Mouse (Mus musculus): Measurements from ENCODE around the gene Acap2. TPM values are rescaled to one million over a fixed set of nuclear protein-coding genes. Genes with fewer than 3 reads are reported as not detected.
A peak's percentile ranks its signal among the peaks of the same experiment; 100 is the strongest.

Acap2 gene
- polyA plus RNA-seq, 1 experiment from 2014 or later: 5.6 TPM

GRCm38 (mm10) chr16:31233541-31234339, 32.7 kb upstream of the Acap2 start:
- peak overlapping the region; percentile 65 for H3K4me2 ChIP-seq (ENCODE audit: low read depth, low read length)
- no peaks in the 10 kb centered on the region for H3K27me3 ChIP-seq (ENCODE audit: insufficient read depth, low read length)
- ATAC-seq (peak; percentile 72), DNase-seq (peak; percentile 66)
- TF ChIP-seq EP300 (IDR thresholded peaks at IDR 0.05; ENCODE audit: low read depth): no peak
- TF ChIP-seq CTCF (IDR thresholded peaks at IDR 0.05; ENCODE audit: low read depth): no peak
- H3K27ac ChIP-seq (ENCODE audit: low read depth): peak overlapping the region; percentile 29
- WGBS (ENCODE audit: insufficient replicate concordance): 9% methylated on average over 20 of the region's 20 CpGs
- H3K9ac ChIP-seq (replicated peaks): no peak overlapping the region
- no peaks in the 10 kb centered on the region for H3K36me3 ChIP-seq (replicated peaks; ENCODE audit: insufficient read depth, low read length)
- peaks cover 9% of the 10 kb centered on the region; the same call in 1 of the 2 replicates for H3K4me1 ChIP-seq (ENCODE audit: insufficient read depth)
- no peaks in the 10 kb centered on the region; the same call in 1 of the 2 replicates for H3K9me3 ChIP-seq (ENCODE audit: low read length)
- peak overlapping the region; percentile 31 for H3K4me3 ChIP-seq (ENCODE audit: low read depth, low read length)

- Histone ChIP-seq H3K4me3 (ENCODE audit: low read depth, low read length) (no peak overlapping the region), H3K27me3 (ENCODE audit: insufficient read depth, low read length) (no peaks in the 10 kb centered on the region), H3K27ac (ENCODE audit: low read depth) (no peak overlapping the region), H3K4me2 (ENCODE audit: low read depth, low read length) (peak overlapping the region; percentile 65), H3K4me1 (ENCODE audit: insufficient read depth) (peaks cover 9% of the 10 kb centered on the region; the same call in 1 of the 2 replicates), H3K9ac (replicated peaks) (no peak overlapping the region), H3K36me3 (replicated peaks; ENCODE audit: insufficient read depth, low read length) (no peaks in the 10 kb centered on the region), H3K9me3 (ENCODE audit: low read length) (no peaks in the 10 kb centered on the region; the same call in 1 of the 2 replicates)
- no peak for ATAC-seq
- 21% methylated on average over 4 of the region's 4 CpGs for WGBS (ENCODE audit: insufficient replicate concordance)
- TF ChIP-seq CTCF (IDR thresholded peaks at IDR 0.05; ENCODE audit: low read depth): no peak
- no peak for TF ChIP-seq EP300 (IDR thresholded peaks at IDR 0.05; ENCODE audit: low read depth)
- DNase-seq: no peak
Observed at GRCm38 (mm10) chr16:31233167-31233498, 32.1 kb upstream of the Acap2 start.

GRCm38 (mm10) chr16:31232491-31233166, 31.6 kb upstream of the Acap2 start:
- TF ChIP-seq CTCF (IDR thresholded peaks at IDR 0.05; ENCODE audit: low read depth): no peak
- no peak for TF ChIP-seq EP300 (IDR thresholded peaks at IDR 0.05; ENCODE audit: low read depth)
- Histone ChIP-seq H3K9ac (replicated peaks) (no peak overlapping the region), H3K27me3 (ENCODE audit: insufficient read depth, low read length) (no peaks in the 10 kb centered on the region), H3K36me3 (replicated peaks; ENCODE audit: insufficient read depth, low read length) (no peaks in the 10 kb centered on the region), H3K4me1 (ENCODE audit: insufficient read depth) (peaks cover 9% of the 10 kb centered on the region; the same call in 1 of the 2 replicates), H3K4me3 (ENCODE audit: low read depth, low read length) (no peak overlapping the region), H3K4me2 (ENCODE audit: low read depth, low read length) (no peak overlapping the region), H3K27ac (ENCODE audit: low read depth) (no peak overlapping the region), H3K9me3 (ENCODE audit: low read length) (no peaks in the 10 kb centered on the region; the same call in 1 of the 2 replicates)
- ATAC-seq: no peak
- DNase-seq: no peak
- 59% methylated on average over 5 of the region's 5 CpGs for WGBS (ENCODE audit: insufficient replicate concordance)

GRCm38 (mm10) chr16:31231591-31231990, 30.5 kb upstream of the Acap2 start:
- Histone ChIP-seq H3K36me3 (replicated peaks; ENCODE audit: insufficient read depth, low read length) (no peaks in the 10 kb centered on the region), H3K4me1 (ENCODE audit: insufficient read depth) (peaks cover 9% of the 10 kb centered on the region; the same call in 1 of the 2 replicates), H3K4me3 (ENCODE audit: low read depth, low read length) (no peak overlapping the region), H3K4me2 (ENCODE audit: low read depth, low read length) (no peak overlapping the region), H3K27ac (ENCODE audit: low read depth) (no peak overlapping the region), H3K9ac (replicated peaks) (no peak overlapping the region), H3K27me3 (ENCODE audit: insufficient read depth, low read length) (no peaks in the 10 kb centered on the region), H3K9me3 (ENCODE audit: low read length) (no peaks in the 10 kb centered on the region; the same call in 1 of the 2 replicates)
- DNase-seq (no peak), ATAC-seq (no peak)
- TF ChIP-seq CTCF (IDR thresholded peaks at IDR 0.05; ENCODE audit: low read depth): no peak
- 80% methylated on average over 5 of the region's 5 CpGs for WGBS (ENCODE audit: insufficient replicate concordance)

GRCm38 (mm10) chr16:31227746-31228145, 26.7 kb upstream of the Acap2 start:
- Histone ChIP-seq H3K27ac (ENCODE audit: low read depth) (no peak overlapping the region), H3K9me3 (ENCODE audit: low read length) (no peaks in the 10 kb centered on the region; the same call in 1 of the 2 replicates), H3K9ac (replicated peaks) (no peak overlapping the region), H3K36me3 (replicated peaks; ENCODE audit: insufficient read depth, low read length) (no peaks in the 10 kb centered on the region), H3K4me3 (ENCODE audit: low read depth, low read length) (no peak overlapping the region), H3K4me2 (ENCODE audit: low read depth, low read length) (no peak overlapping the region), H3K4me1 (ENCODE audit: insufficient read depth) (no peaks in the 10 kb centered on the region), H3K27me3 (ENCODE audit: insufficient read depth, low read length) (no peaks in the 10 kb centered on the region)
- TF ChIP-seq EP300 (IDR thresholded peaks at IDR 0.05; ENCODE audit: low read depth): no peak
- TF ChIP-seq CTCF (IDR thresholded peaks at IDR 0.05; ENCODE audit: low read depth): no peak
- no peak for ATAC-seq
- 72% methylated on average over 1 of the region's 1 CpGs for WGBS (ENCODE audit: insufficient replicate concordance)
- DNase-seq: no peak

- Histone ChIP-seq H3K4me1 (ENCODE audit: insufficient read depth) (no peaks in the 10 kb centered on the region), H3K9me3 (ENCODE audit: low read length) (no peaks in the 10 kb centered on the region), H3K27ac (ENCODE audit: low read depth) (no peak overlapping the region), H3K4me2 (ENCODE audit: low read depth, low read length) (no peak overlapping the region), H3K36me3 (replicated peaks; ENCODE audit: insufficient read depth, low read length) (no peaks in the 10 kb centered on the region), H3K9ac (replicated peaks) (no peak overlapping the region), H3K27me3 (ENCODE audit: insufficient read depth, low read length) (no peaks in the 10 kb centered on the region), H3K4me3 (ENCODE audit: low read depth, low read length) (no peak overlapping the region)
- DNase-seq: no peak
- TF ChIP-seq EP300 (IDR thresholded peaks at IDR 0.05; ENCODE audit: low read depth) (no peak), CTCF (IDR thresholded peaks at IDR 0.05; ENCODE audit: low read depth) (no peak)
- no peak for ATAC-seq
- 73% methylated on average over 4 of the region's 4 CpGs for WGBS (ENCODE audit: insufficient replicate concordance)
Observed at GRCm38 (mm10) chr16:31215271-31215670, 14.2 kb upstream of the Acap2 start.
